Mouse (Mus musculus) myocyte (in vitro differentiated cells): ENCODE results near the gene Hoxc5.

Experiments
- MYOG ChIP-seq, 3 experiments: IDR thresholded peaks; one replicate each; pipeline ENCODE4 v1.6.1; 2011; ENCODE audit warnings: control low read depth in 2 of 3, low read depth in 2 of 3, mild to moderate bottlenecking in 2 of 3; ENCODE audit not compliant: insufficient read length in 2 of 3, control insufficient read depth in 1 of 3, insufficient read depth in 1 of 3
- POLR2A ChIP-seq: IDR thresholded peaks from one replicate; pipeline ENCODE4 v1.6.1; 2011; ENCODE audit warnings: low read depth, mild to moderate bottlenecking, control low read depth, moderate library complexity; ENCODE audit not compliant: insufficient read length
- USF1 ChIP-seq: IDR thresholded peaks from one replicate; pipeline ENCODE4 v1.6.1; 2011; ENCODE audit warnings: low read depth, mild to moderate bottlenecking, control low read depth, moderate library complexity

DNA sequence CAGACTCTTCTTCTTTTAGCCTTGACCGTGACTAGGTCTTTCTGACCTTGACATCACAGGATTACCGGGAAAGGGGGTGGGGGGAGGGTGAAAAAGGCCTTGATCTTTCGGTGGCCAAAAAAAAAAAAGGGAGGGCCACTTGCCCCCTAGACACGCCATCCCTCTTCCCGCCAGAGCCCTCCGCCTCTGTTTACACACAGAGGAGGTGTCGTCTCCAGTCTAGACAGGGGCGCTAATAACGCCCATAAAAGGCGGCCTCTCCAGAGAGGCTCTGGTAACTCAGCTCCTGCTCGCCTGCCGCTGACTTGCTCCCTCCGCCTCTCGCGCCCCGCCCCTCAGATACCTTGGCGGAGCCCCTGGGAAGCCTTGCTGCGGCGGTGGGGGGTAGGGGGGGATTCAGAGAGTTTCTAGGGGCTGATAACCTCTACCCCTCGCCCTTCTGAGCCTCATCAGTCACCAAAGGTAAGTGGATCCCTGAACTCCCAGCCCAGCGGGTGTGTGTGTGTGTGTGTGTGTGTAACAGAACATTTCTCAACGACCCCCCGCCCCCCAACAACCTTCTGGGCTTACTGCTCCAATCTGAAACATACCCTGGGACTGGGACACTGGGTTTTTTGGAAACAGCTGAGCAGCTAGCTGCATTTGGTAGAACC is 35.4 kb upstream of the Hoxc5 start:
- no peak for TF ChIP-seq POLR2A
- no peak for TF ChIP-seq USF1
- no peak for TF ChIP-seq MYOG (IDR thresholded peaks at IDR 0.05; ENCODE audit: control insufficient read depth in 1 of 3, insufficient read depth in 1 of 3, insufficient read length in 2 of 3, low read depth in 2 of 3)
